Mouse (Mus musculus): Measurements from ENCODE around the gene Sptbn4. TPM values are rescaled to one million over a fixed set of nuclear protein-coding genes. Genes with fewer than 3 reads are reported as not detected.

Gene Sptbn4
- polyA plus RNA-seq, 1 experiment from 2014 or later = 0.43 TPM

- H3K4me1 ChIP-seq = peaks cover 39% of the 10 kb centered on the region
- H3K27me3 ChIP-seq = peaks cover 37% of the 10 kb centered on the region
- WGBS = 6% methylated on average over 27 of the region's 27 CpGs
- peak within 1 kb of the TSS; percentile 46 for H3K9ac ChIP-seq
- ATAC-seq = no peak
- H3K36me3 ChIP-seq (ENCODE audit: poor library complexity, severe bottlenecking) = peaks cover 20% of the 10 kb centered on the region
- no peak within 1 kb of the TSS for H3K27ac ChIP-seq
- peak within 1 kb of the TSS; percentile 65 for H3K4me2 ChIP-seq
- H3K4me3 ChIP-seq = peak within 1 kb of the TSS; percentile 73
- H3K9me3 ChIP-seq (replicated peaks) = no peaks in the 10 kb centered on the region; the same call in 1 of the 2 replicates
These were observed 90.5 kb downstream of the Sptbn4 start, which contains the start of gene Gm20479 for GRCm38 (mm10) chr7:27356861-27357594. Gene Gm20479 (minus strand): TSS chr7:27357419.

GRCm38 (mm10) chr7:27356248-27356647 lies 91.2 kb downstream of the Sptbn4 start:
- WGBS = 2% methylated on average over 16 of the region's 16 CpGs
- peaks cover 35% of the 10 kb centered on the region for H3K4me1 ChIP-seq
- H3K9ac ChIP-seq = peak overlapping the region; percentile 46
- H3K4me3 ChIP-seq = peak overlapping the region; percentile 73
- H3K27me3 ChIP-seq = peaks cover 36% of the 10 kb centered on the region
- no peak overlapping the region for H3K27ac ChIP-seq
- H3K9me3 ChIP-seq (replicated peaks) = no peaks in the 10 kb centered on the region; the same call in 1 of the 2 replicates
- peak overlapping the region; percentile 65 for H3K4me2 ChIP-seq
- ATAC-seq = peak; percentile 52
- peaks cover 28% of the 10 kb centered on the region for H3K36me3 ChIP-seq (ENCODE audit: poor library complexity, severe bottlenecking)

- peak; percentile 95 for ATAC-seq
- Histone ChIP-seq H3K27ac (peak within 1 kb of the TSS; percentile 61), H3K9me3 (replicated peaks) (no peaks in the 10 kb centered on the region; the same call in 1 of the 2 replicates)
These were observed 91.7 kb downstream of the Sptbn4 start, which contains the start of gene Shkbp1 for GRCm38 (mm10) chr7:27355745-27356240. Gene Shkbp1 (minus strand): TSS chr7:27356019.

GRCm38 (mm10) chr7:27355261-27355660 lies 92.2 kb downstream of the Sptbn4 start:
- ATAC-seq = peak; percentile 6; the same call in 1 of the 2 replicates
- WGBS = 8% methylated on average over 12 of the region's 14 CpGs
- H3K27ac ChIP-seq = peak overlapping the region; percentile 61
- H3K4me2 ChIP-seq = peak overlapping the region; percentile 65
- peak overlapping the region; percentile 73 for H3K4me3 ChIP-seq
- peaks cover 37% of the 10 kb centered on the region for H3K36me3 ChIP-seq (ENCODE audit: poor library complexity, severe bottlenecking)
- peaks cover 30% of the 10 kb centered on the region for H3K4me1 ChIP-seq
- no peaks in the 10 kb centered on the region; the same call in 1 of the 2 replicates for H3K9me3 ChIP-seq (replicated peaks)
- H3K9ac ChIP-seq = peak overlapping the region; percentile 86
- peaks cover 36% of the 10 kb centered on the region for H3K27me3 ChIP-seq

More at GRCm38 (mm10) chr7:27355745-27356240, 91.7 kb downstream of the Sptbn4 start, which contains the start of gene Shkbp1:
- peaks cover 36% of the 10 kb centered on the region for H3K27me3 ChIP-seq
- under 1% methylated on average over 34 of the region's 34 CpGs for WGBS
- peak within 1 kb of the TSS; percentile 65 for H3K4me2 ChIP-seq
- peak within 1 kb of the TSS; percentile 86 for H3K9ac ChIP-seq
- H3K4me3 ChIP-seq = peak within 1 kb of the TSS; percentile 73
- H3K36me3 ChIP-seq (ENCODE audit: poor library complexity, severe bottlenecking) = peaks cover 31% of the 10 kb centered on the region
- peaks cover 32% of the 10 kb centered on the region for H3K4me1 ChIP-seq

- peaks cover 30% of the 10 kb centered on the region for H3K4me1 ChIP-seq
- no peak for ATAC-seq
- 45% methylated on average over 4 of the region's 4 CpGs for WGBS
- peaks cover 34% of the 10 kb centered on the region for H3K27me3 ChIP-seq
- peak overlapping the region; percentile 86 for H3K9ac ChIP-seq
- no peak overlapping the region for H3K27ac ChIP-seq
- H3K4me3 ChIP-seq = peak overlapping the region; percentile 73
- no peaks in the 10 kb centered on the region; the same call in 1 of the 2 replicates for H3K9me3 ChIP-seq (replicated peaks)
- peak overlapping the region; percentile 65 for H3K4me2 ChIP-seq
- peaks cover 42% of the 10 kb centered on the region for H3K36me3 ChIP-seq (ENCODE audit: poor library complexity, severe bottlenecking)
These were observed 92.7 kb downstream of the Sptbn4 start for GRCm38 (mm10) chr7:27354783-27355182.

- WGBS = 32% methylated on average over 6 of the region's 6 CpGs
- Histone ChIP-seq H3K36me3 (ENCODE audit: poor library complexity, severe bottlenecking) (peaks cover 48% of the 10 kb centered on the region), H3K4me3 (peak overlapping the region; percentile 73), H3K27me3 (peaks cover 28% of the 10 kb centered on the region), H3K27ac (no peak overlapping the region), H3K4me2 (peak overlapping the region; percentile 65), H3K9ac (peak overlapping the region; percentile 86; the same call in 1 of the 2 replicates), H3K9me3 (replicated peaks) (no peaks in the 10 kb centered on the region), H3K4me1 (peaks cover 30% of the 10 kb centered on the region)
- ATAC-seq = peak; percentile 12; the same call in 1 of the 2 replicates
These were observed 93.3 kb downstream of the Sptbn4 start for GRCm38 (mm10) chr7:27354144-27354543.

- H3K4me1 ChIP-seq = no peaks in the 10 kb centered on the region
- no peak overlapping the region for H3K4me3 ChIP-seq
- no peak overlapping the region for H3K27ac ChIP-seq
- H3K27me3 ChIP-seq = no peaks in the 10 kb centered on the region
- no peak overlapping the region for H3K4me2 ChIP-seq
- H3K36me3 ChIP-seq (ENCODE audit: poor library complexity, severe bottlenecking) = peaks cover 92% of the 10 kb centered on the region
- WGBS = 20% methylated on average over 6 of the region's 6 CpGs
- H3K9ac ChIP-seq = no peak overlapping the region
- no peaks in the 10 kb centered on the region for H3K9me3 ChIP-seq (replicated peaks)
- no peak for ATAC-seq
These were observed 102.0 kb downstream of the Sptbn4 start for GRCm38 (mm10) chr7:27345444-27345843.

- ATAC-seq = no peak
- WGBS = 47% methylated on average over 4 of the region's 4 CpGs
- peaks cover 63% of the 10 kb centered on the region for H3K36me3 ChIP-seq (ENCODE audit: poor library complexity, severe bottlenecking)
These were observed 104.9 kb downstream of the Sptbn4 start for GRCm38 (mm10) chr7:27342595-27342994.

GRCm38 (mm10) chr7:27339519-27339918 lies 108.0 kb downstream of the Sptbn4 start:
- 27% methylated on average over 7 of the region's 7 CpGs for WGBS
- H3K36me3 ChIP-seq (ENCODE audit: poor library complexity, severe bottlenecking) = peaks cover 33% of the 10 kb centered on the region
- ATAC-seq = peak; percentile 8; the same call in 1 of the 2 replicates
- H3K9me3 ChIP-seq (replicated peaks) = no peaks in the 10 kb centered on the region
- H3K9ac ChIP-seq = 0 out of 2 replicates have a peak overlapping the region, but pooled peaks have one; percentile 17
- H3K4me2 ChIP-seq = peak overlapping the region; percentile 50
- H3K4me1 ChIP-seq = peaks cover 34% of the 10 kb centered on the region
- H3K27me3 ChIP-seq = peaks cover 27% of the 10 kb centered on the region
- H3K4me3 ChIP-seq = peak overlapping the region; percentile 23
- H3K27ac ChIP-seq = no peak overlapping the region

More at GRCm38 (mm10) chr7:27342595-27342994, 104.9 kb downstream of the Sptbn4 start:
- H3K4me3 ChIP-seq = no peak overlapping the region
- H3K9ac ChIP-seq = no peak overlapping the region
- H3K9me3 ChIP-seq (replicated peaks) = no peaks in the 10 kb centered on the region
- no peak overlapping the region for H3K4me2 ChIP-seq
- H3K4me1 ChIP-seq = peaks cover 13% of the 10 kb centered on the region
- H3K27me3 ChIP-seq = peaks cover 9% of the 10 kb centered on the region; the same call in 1 of the 2 replicates
- no peak overlapping the region for H3K27ac ChIP-seq

GRCm38 (mm10) chr7:27339114-27339513 lies 108.4 kb downstream of the Sptbn4 start:
- 66% methylated on average over 4 of the region's 4 CpGs for WGBS
- H3K27ac ChIP-seq = no peak overlapping the region
- 0 out of 2 replicates have a peak overlapping the region, but pooled peaks have one; percentile 17 for H3K9ac ChIP-seq
- H3K9me3 ChIP-seq (replicated peaks) = no peaks in the 10 kb centered on the region
- no peak for ATAC-seq
- peaks cover 38% of the 10 kb centered on the region for H3K4me1 ChIP-seq
- peak overlapping the region; percentile 23 for H3K4me3 ChIP-seq
- H3K27me3 ChIP-seq = peaks cover 31% of the 10 kb centered on the region
- peaks cover 29% of the 10 kb centered on the region for H3K36me3 ChIP-seq (ENCODE audit: poor library complexity, severe bottlenecking)
- H3K4me2 ChIP-seq = peak overlapping the region; percentile 50

- under 1% methylated on average over 36 of the region's 36 CpGs for WGBS
- no peaks in the 10 kb centered on the region for H3K9me3 ChIP-seq (replicated peaks)
- peak within 1 kb of the TSS; percentile 69 for H3K4me2 ChIP-seq
- H3K4me3 ChIP-seq = peak within 1 kb of the TSS; percentile 42
- peaks cover 49% of the 10 kb centered on the region for H3K27me3 ChIP-seq
- peak within 1 kb of the TSS; percentile 66 for H3K9ac ChIP-seq
- peak; percentile 26; the same call in 1 of the 2 replicates for ATAC-seq
- no peak within 1 kb of the TSS for H3K27ac ChIP-seq
- peaks cover 55% of the 10 kb centered on the region for H3K4me1 ChIP-seq
- peaks cover 13% of the 10 kb centered on the region for H3K36me3 ChIP-seq (ENCODE audit: poor library complexity, severe bottlenecking)
These were observed 110.2 kb downstream of the Sptbn4 start, which contains the start of gene Ltbp4 for GRCm38 (mm10) chr7:27337175-27337853. Gene Ltbp4 (minus strand): TSS chr7:27337692.

Data from forebrain, embryonic 13.5 days (tissue).